In the genomic region with DNA sequence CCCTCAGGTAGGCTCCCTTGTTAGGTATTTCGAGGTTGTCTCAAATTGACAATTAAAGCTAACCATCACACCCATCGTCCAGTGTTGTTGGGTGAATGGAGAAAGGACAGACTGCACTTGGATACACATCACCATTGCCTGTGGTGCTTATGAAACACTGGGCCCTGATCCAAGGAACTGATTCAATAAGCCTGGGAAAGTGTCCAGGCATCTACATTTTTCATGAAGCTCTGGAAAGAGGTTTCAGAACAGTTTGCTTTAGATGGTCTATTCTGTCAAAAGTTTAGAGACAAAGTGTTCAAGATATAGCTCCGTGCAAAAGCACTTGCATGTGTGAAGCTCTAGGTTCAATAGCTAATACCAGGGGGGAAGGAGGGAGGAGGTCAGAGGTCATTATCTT, we compare ENCODE assay signal across 10 mouse cellular contexts. TPM values are rescaled to one million over a fixed set of nuclear protein-coding genes. Genes with fewer than 3 reads are reported as not detected.
DNase-seq lines count a peak whose midpoint lies in the region; ATAC-seq lines count a peak whose summit lies in the region.
"Had no signal": no experiment of that assay in that cellular context is flagged by ENCODE, and none has a peak within 500 bp of the region (broad histone marks: within the 10 kb centered on the region; RNA-seq: fewer than 3 reads in every experiment).

No protein-coding gene starts in this region.

- peak; percentile 40 for DNase-seq in kidney, postnatal 10 days
- peak; percentile 22 for DNase-seq in adrenal gland, postnatal 25 days
- DNase-seq in heart, postnatal 36 days = peak; percentile 38 to 49
- peak; percentile 77 for DNase-seq in lung, postnatal 25 days (ENCODE audit: low spot score)
- no peak for DNase-seq in gastrocnemius, postnatal 10 days
- DNase-seq in thymus, postnatal 25 days = no peak
- DNase-seq in spleen, postnatal 10 days (ENCODE audit: low spot score in 2 of 2) = no peak

- ATAC-seq in kidney, embryonic 16.5 days (ENCODE audit: low FRiP score, low TSS enrichment) = no peak

- 79% methylated on average over 3 of the region's 3 CpGs for WGBS in kidney, embryonic 16.5 days

- H3K4me3 ChIP-seq in kidney, embryonic 16.5 days (ENCODE audit: low read length) = no peak overlapping the region
- H3K4me3 ChIP-seq: erythroblast, embryonic 14.5 days; neural tube, embryonic 13.5 days had no signal

- no peaks in the 10 kb centered on the region for H3K9me3 ChIP-seq in kidney, embryonic 16.5 days (ENCODE audit: low read length)
- H3K9me3 ChIP-seq: neural tube, embryonic 13.5 days had no signal

- intact Hi-C loops in heart, postnatal 36 days (cut with DNase I) = no loop called here

- H3K4me2 ChIP-seq in kidney, embryonic 16.5 days (replicated peaks; ENCODE audit: low read depth, low read length) = no peak overlapping the region
- H3K4me2 ChIP-seq: neural tube, embryonic 13.5 days had no signal

- no peaks in the 10 kb centered on the region for H3K27me3 ChIP-seq in kidney, embryonic 16.5 days (ENCODE audit: insufficient read depth, low read length)
- H3K27me3 ChIP-seq: neural tube, embryonic 13.5 days had no signal

- H3K9ac ChIP-seq in kidney, embryonic 16.5 days (replicated peaks; ENCODE audit: low read length) = no peak overlapping the region
- H3K9ac ChIP-seq: neural tube, embryonic 13.5 days had no signal

- H3K36me3 ChIP-seq in kidney, embryonic 16.5 days (ENCODE audit: insufficient read depth, low read length) = no peaks in the 10 kb centered on the region
- H3K36me3 ChIP-seq: neural tube, embryonic 13.5 days had no signal

- H3K27ac ChIP-seq in kidney, embryonic 16.5 days (ENCODE audit: low read length) = no peak overlapping the region
- H3K27ac ChIP-seq: neural tube, embryonic 13.5 days had no signal

- peaks cover 3% of the 10 kb centered on the region; the same call in 1 of the 2 replicates for H3K4me1 ChIP-seq in kidney, embryonic 16.5 days (ENCODE audit: insufficient read depth, low read length)

RNA-seq across cellular contexts. Expression of a gene that starts 38.6 kb away (rescaled TPM):
- 19.3 and 22.8 TPM in 2 replicates for polyA plus RNA-seq in kidney, embryonic 16.5 days (2015; fragmentation: Nextera tagmentation; extraction: Ambion mirVana)
- total RNA-seq in adrenal gland, postnatal 25 days (2021) = 27.7 and 32.1 TPM in 2 replicates
- 10 to 100 TPM; 60.9 to 70.1 TPM for total RNA-seq in heart, postnatal 36 days (2021)
- total RNA-seq in gastrocnemius, postnatal 10 days (2021) = 10 to 100 TPM; 32.0 to 38.3 TPM
- polyA plus RNA-seq: erythroblast, embryonic 14.5 days had no signal

Comparison
In these comparisons a context has a peak if more than half of its experiments do, and no peak if none do; other contexts are left out.
1. DNase-seq: peak in kidney, postnatal 10 days (single experiment), adrenal gland, postnatal 25 days (single experiment), heart, postnatal 36 days (2 of 2) and lung, postnatal 25 days (single experiment); none in gastrocnemius, postnatal 10 days (single experiment), thymus, postnatal 25 days (single experiment) and spleen, postnatal 10 days (0 of 2).